Mouse (Mus musculus) thymus, adult 2 months (tissue): ENCODE results near the gene Tacr1. TPM values are rescaled to one million over a fixed set of nuclear protein-coding genes. Genes with fewer than 3 reads are reported as not detected.

Experiments used
- DNase-seq: peaks from one replicate; pipeline ENCODE4 v3.0.0; 2021
- H3K27ac ChIP-seq: fragments of 200-500 bp; 2 replicates; pipeline ENCODE4 v1.5.1; 2012; ENCODE audit warnings: low read length, control low read depth; ENCODE audit not compliant: control insufficient read depth, insufficient read depth
- H3K27me3 ChIP-seq: fragments of 200-500 bp; 2 replicates; pipeline ENCODE4 v1.6.1; 2012; ENCODE audit warnings: mild to moderate bottlenecking, low read length, moderate library complexity, mixed read lengths; ENCODE audit not compliant: control insufficient read depth, insufficient read depth
- H3K36me3 ChIP-seq: fragments of 200-500 bp; 2 replicates; pipeline ENCODE4 v1.6.1; 2012; ENCODE audit warnings: mild to moderate bottlenecking, low read length, moderate library complexity; ENCODE audit not compliant: control insufficient read depth, insufficient read depth
- H3K4me1 ChIP-seq: fragments of 200-500 bp; replicated peaks from 2 replicates; pipeline ENCODE4 v1.6.1; 2012; ENCODE audit warnings: low read length; ENCODE audit not compliant: control insufficient read depth, insufficient read depth
- H3K4me3 ChIP-seq: fragments of 200-500 bp; 2 replicates; pipeline ENCODE4 v1.5.1; 2012; ENCODE audit warnings: mild to moderate bottlenecking, low read length, control low read depth, moderate library complexity; ENCODE audit not compliant: control insufficient read depth, insufficient read depth
- CTCF ChIP-seq: fragments of 200-500 bp; IDR thresholded peaks from 2 replicates; pipeline ENCODE4 v1.5.1; 2012; ENCODE audit warnings: mild to moderate bottlenecking, control low read depth, low read length, moderate library complexity, borderline replicate concordance; ENCODE audit not compliant: control insufficient read depth, poor library complexity, insufficient read depth; ENCODE audit errors: extremely low read depth
- POLR2A ChIP-seq: fragments of 200-500 bp; IDR thresholded peaks from 2 replicates; pipeline ENCODE4 v1.6.1; 2012; ENCODE audit warnings: mild to moderate bottlenecking, low read length, control low read depth, moderate library complexity; ENCODE audit not compliant: control insufficient read depth, poor library complexity, insufficient read depth; ENCODE audit errors: extremely low read depth
- WGBS: fragments of 180-500 bp; shearing (Covaris S2); methylation state at CpG from one replicate; pipeline ENCODE4 v1.1.7; 2018; 5-methylcytosine and 5-hydroxymethylcytosine counted together
- polyA plus RNA-seq: library from polyadenylated mRNA; depleted of rRNA; stranded (reverse); fragments of >200 nt; gene quantifications from 2 replicates; pipeline ENCODE4 v1.2.3, GENCODE M21; 2012; rRNA removed

Tacr1 gene
- polyA plus RNA-seq: 0.60 and 0.70 TPM in 2 replicates

DNA sequence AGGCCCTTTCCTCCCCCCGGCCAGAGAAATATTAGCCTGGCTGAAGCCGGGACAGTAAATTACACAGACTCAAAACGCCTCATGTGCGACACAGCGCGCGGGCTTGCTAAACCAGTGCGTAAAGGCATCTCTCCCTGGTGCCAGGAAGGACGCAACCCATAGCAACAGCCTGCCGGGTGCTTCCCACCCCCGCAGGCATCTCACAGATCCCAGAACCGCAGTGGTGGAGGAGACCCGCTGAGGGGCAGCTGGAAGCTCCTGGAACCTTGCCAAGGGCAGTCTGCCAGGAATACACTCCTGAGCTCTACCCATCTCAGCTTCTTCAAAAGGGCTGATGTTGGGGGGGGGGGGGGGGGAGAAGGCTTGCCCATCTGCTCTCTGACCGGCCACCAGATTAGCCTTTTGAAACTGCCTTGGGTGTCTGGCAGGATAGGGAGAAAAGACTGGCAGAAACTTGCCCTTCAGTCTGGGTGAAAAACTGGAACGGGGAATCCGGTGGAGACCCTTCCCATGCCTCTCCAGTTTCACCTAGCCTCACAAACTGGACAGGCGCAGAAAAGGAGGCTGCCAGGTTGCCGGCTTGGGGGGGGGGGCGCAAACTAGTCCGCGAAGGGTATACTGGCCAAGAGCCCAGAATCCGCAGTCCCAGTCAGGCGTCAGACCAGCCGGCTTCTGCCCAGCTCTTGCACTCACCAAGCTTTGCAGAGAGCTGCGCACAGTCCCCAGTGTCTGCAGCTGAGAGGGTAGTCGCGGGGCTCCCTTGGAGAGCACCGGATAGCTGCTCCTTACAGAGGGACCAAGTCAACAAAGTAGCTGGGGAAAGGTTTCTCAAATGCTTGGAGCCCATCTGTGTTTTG, at the start of gene Tacr1:
Gene Tacr1 (plus strand): TSS at position 740 of the 857 bp plus-strand sequence.
- no peak for DNase-seq
- WGBS: 5% methylated on average over 28 of the region's 28 CpGs
- Histone ChIP-seq H3K36me3 (no peaks in the 10 kb centered on the region), H3K27me3 (no peaks in the 10 kb centered on the region; the same call in 1 of the 2 replicates), H3K4me3 (no peak within 1 kb of the TSS), H3K4me1 (no peaks in the 10 kb centered on the region), H3K27ac (no peak within 1 kb of the TSS)
- TF ChIP-seq CTCF (no peak), POLR2A (no peak)

DNA sequence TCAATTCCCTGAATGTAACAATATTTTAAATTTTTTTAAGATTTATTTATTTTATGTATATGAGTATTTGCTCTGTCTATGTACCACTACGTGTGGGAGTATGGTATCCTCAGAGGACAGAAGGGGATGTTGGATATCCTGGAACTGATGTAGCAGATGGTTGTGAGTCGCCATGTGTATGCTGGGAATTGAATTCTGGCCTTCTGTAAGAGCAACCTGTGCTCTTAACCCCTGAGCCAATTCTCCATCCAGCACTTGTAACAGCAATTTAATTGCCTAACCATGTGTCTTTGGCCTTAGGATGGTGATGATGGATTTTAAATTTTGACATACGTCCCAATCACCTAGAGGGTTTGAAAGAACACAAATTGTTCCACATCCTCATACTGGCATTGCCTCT, 26.0 kb upstream of the Tacr1 start:
- WGBS: 96% methylated on average over 3 of the region's 3 CpGs
- Histone ChIP-seq H3K4me1 (no peaks in the 10 kb centered on the region), H3K27ac (no peak overlapping the region), H3K27me3 (no peaks in the 10 kb centered on the region), H3K4me3 (no peak overlapping the region), H3K36me3 (no peaks in the 10 kb centered on the region)
- TF ChIP-seq POLR2A (no peak), CTCF (no peak)
- DNase-seq: no peak

DNA sequence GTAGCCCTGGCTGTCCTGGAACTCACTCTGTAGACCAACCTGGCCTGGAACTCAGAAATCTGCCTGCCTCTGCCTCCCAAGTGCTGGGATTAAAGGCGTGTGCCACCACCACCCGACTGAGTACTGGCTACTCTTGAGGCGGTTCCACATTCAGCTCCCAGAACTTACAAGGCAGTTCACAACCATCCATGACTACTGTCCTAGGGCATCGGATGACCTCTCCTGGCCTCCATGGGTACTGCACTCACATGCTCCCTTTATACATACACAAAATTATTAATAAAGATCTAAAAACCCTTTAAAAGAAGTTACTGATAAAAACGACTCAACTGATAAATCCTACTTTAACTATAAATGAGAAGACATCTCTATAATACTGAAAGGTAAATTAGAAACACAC, 18.6 kb upstream of the Tacr1 start:
- Histone ChIP-seq H3K27ac (no peak overlapping the region), H3K27me3 (no peaks in the 10 kb centered on the region), H3K36me3 (no peaks in the 10 kb centered on the region), H3K4me1 (no peaks in the 10 kb centered on the region), H3K4me3 (no peak overlapping the region)
- no peak for DNase-seq
- no peak for TF ChIP-seq CTCF
- no peak for TF ChIP-seq POLR2A
- 97% methylated on average over 5 of the region's 5 CpGs for WGBS

DNA sequence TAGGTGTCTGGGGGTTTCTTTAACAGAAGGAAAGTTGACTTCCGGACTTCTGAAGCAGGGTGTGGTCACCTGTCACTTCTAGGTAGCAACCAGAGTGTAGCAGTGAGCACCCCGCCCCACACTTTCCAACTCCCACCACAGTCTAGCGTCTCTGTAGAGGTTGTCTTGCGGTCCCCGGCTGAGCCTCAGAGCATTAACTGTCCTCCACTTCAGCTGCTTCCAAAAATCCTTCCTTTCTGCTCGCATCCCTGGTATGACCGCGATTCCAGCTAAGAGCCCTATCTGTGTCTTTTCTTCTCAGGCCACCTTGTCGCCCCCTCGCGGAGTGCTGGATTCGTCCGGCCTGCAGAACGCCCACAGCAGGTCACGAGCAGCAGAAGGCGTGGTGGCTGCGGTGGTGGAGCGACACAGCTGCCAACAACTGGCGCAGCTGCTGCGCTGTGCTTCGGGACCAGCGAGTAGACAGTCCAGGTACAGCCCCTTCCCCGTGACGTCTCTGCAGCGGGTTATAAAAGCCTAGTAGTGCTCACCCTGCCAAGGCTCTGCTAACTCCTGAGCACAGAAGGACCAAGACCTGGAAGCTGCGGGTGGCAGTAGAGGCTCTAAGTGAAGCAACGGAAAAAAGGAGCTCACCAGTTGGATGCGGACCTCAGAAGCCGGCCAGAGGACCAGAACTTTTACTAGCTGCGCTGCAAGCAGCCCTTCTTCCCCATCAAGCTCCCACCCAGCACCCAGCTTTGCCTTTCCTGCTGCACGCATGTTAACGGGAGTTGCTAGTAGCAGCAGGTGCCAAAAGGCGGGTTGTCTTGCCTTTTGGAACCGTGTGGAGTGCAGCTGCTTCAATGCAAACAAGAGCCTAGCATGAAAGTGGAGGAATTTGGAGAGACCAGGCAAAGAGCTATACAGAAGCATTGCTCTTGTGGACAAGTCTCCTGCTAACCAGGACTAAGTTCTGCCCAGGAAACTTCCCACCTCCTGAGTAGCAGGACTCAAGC, 664 bp downstream of the Tacr1 start:
- Histone ChIP-seq H3K4me1 (no peaks in the 10 kb centered on the region), H3K4me3 (no peak overlapping the region), H3K27ac (no peak overlapping the region), H3K36me3 (no peaks in the 10 kb centered on the region), H3K27me3 (no peaks in the 10 kb centered on the region; the same call in 1 of the 2 replicates)
- no peak for DNase-seq
- TF ChIP-seq POLR2A (no peak), CTCF (no peak)
- 6% methylated on average over 34 of the region's 34 CpGs for WGBS

DNA sequence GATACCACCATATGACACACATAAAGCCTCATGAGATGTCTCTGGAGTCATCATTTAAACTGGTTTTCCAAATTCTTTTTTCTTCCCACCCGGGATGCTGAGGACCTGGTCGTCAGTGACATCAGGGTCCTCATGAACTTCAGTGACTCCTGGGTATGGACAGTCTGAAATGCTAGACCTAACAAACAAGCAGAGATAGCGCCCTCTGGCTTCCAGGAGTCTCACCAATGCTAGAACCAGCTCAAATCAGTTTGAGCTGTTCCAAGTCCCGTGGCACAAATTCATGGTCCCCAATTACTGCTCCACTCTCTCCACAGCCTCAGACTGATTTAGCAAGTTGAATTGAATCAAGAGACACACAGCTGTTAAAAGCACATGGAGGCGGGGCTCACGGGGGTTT, 16.2 kb downstream of the Tacr1 start:
- H3K27ac ChIP-seq: no peak overlapping the region
- H3K27me3 ChIP-seq: no peaks in the 10 kb centered on the region
- no peaks in the 10 kb centered on the region for H3K36me3 ChIP-seq
- TF ChIP-seq POLR2A (no peak), CTCF (no peak)
- DNase-seq: no peak
- 77% methylated on average over 6 of the region's 6 CpGs for WGBS
- no peak overlapping the region for H3K4me3 ChIP-seq
- no peaks in the 10 kb centered on the region for H3K4me1 ChIP-seq

DNA sequence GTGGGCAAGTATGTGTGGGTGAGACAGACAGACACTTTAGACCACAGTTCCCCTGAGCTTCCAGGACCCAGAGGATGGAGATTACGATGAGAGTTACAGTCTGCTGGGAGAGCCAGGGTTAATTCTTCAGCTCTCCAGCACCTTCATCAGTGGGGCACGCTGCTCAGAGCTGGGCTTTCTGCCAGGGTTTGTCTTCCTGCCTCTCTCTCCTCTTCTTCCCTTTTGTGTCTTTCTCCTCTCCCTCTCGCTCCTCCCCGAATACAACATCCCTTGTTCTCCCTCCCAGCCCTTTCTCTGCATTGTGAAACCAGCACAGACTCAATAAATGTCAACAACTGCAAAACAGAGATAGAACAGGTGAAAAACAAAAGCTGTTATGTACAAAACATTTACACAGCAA, 18.1 kb downstream of the Tacr1 start:
- Histone ChIP-seq H3K36me3 (no peaks in the 10 kb centered on the region), H3K4me3 (no peak overlapping the region), H3K27me3 (no peaks in the 10 kb centered on the region), H3K27ac (no peak overlapping the region), H3K4me1 (no peaks in the 10 kb centered on the region)
- no peak for TF ChIP-seq POLR2A
- no peak for TF ChIP-seq CTCF
- no peak for DNase-seq
- WGBS: 23% methylated on average over 4 of the region's 4 CpGs
